Mouse (Mus musculus) inflammation-experienced regulatory T-cells, adult 6 months (primary cell): Measurements from ENCODE around the gene Gas7. TPM values are rescaled to one million over a fixed set of nuclear protein-coding genes. Genes with fewer than 3 reads are reported as not detected.

Experiments used
- ATAC-seq: one replicate; pipeline ENCODE4 v1.8.0; 2017
- polyA plus RNA-seq, 3 experiments: library from polyadenylated mRNA; unstranded; fragments of 100-300 nt; shearing (Covaris generic); gene quantifications; one replicate each; pipeline ENCODE4 v1.2.1; 2017

The Gas7 gene
- polyA plus RNA-seq, 3 experiments from 2014 or later = 0.09 to 12.6 TPM; not detected in 1

DNA sequence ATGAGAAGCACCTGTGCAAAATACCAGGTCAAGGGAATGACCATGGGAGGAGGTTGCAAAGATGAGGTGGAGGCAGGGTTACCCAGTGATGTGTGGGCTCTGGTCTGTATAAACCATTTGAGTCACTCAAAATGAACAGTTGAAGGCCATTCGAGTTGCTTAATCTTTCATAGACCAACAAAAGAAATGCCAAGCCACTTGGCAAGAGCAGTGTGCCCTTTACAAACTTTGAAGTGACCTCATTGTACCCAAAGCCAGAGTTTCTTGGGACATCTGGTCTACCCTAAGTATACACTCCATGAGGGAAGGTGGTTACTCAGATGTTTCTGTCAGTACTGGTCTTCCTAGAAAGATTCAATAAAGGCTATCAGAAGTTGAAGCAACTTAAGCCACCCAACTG, 80.5 kb downstream of the Gas7 start:
- no peak for ATAC-seq

DNA sequence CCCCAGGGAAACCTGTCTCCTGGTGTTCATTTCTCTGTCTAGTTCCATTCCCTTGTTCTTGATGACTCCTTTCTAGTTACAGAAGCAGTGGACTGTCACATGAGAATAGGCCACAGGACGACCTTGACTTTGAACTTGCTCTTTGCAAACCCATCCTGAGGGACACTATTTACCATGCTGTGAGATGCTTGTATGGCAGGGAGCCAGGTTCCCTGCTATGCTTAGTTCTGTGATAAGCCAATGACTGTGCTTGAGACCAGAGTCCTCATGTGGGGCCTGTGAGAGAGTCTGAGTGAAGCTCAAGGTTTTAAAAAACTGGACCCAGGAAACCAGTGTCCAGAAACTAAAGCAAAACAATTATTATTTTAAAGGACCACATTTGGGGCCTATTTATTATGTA, 81.2 kb downstream of the Gas7 start:
- no peak for ATAC-seq

DNA sequence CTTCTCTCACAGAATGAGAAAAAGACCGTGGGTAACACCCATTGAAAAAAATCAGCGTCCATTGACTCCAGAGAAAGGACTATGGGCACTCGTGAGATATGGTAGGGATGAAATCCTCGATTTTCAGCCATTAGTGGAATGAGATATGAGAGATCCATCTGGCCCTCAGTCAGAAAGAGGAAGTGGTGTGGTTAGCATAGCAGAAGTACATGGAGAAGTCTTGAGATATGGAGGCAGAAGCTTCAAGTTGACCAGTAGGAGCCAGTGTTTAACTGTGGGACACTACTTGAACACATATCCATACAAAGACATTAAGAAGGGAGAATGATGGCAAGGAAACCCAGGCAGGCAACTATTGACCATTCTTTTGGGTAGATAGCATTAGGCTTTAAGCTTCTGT, 82.1 kb downstream of the Gas7 start:
- no peak for ATAC-seq

DNA sequence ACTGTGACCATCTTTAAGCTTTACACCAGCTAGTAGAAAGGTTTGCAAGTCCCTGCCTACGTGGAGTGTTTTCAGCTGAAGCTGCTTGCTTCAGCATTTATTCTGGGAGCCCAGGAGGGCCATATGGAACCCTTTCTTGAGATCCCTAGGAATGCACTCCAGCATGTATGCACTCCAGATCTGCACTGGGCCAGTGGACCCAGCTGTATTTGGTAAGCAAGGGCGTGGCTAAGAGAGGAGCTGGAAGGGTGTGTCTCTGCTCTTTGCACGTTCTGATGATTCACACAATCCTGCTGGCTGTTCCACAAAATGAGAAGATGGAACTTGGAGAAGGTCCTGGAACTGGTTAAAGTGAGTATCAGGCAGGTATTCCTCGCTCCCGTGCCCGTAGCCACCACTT, 83.3 kb downstream of the Gas7 start:
- ATAC-seq = no peak

DNA sequence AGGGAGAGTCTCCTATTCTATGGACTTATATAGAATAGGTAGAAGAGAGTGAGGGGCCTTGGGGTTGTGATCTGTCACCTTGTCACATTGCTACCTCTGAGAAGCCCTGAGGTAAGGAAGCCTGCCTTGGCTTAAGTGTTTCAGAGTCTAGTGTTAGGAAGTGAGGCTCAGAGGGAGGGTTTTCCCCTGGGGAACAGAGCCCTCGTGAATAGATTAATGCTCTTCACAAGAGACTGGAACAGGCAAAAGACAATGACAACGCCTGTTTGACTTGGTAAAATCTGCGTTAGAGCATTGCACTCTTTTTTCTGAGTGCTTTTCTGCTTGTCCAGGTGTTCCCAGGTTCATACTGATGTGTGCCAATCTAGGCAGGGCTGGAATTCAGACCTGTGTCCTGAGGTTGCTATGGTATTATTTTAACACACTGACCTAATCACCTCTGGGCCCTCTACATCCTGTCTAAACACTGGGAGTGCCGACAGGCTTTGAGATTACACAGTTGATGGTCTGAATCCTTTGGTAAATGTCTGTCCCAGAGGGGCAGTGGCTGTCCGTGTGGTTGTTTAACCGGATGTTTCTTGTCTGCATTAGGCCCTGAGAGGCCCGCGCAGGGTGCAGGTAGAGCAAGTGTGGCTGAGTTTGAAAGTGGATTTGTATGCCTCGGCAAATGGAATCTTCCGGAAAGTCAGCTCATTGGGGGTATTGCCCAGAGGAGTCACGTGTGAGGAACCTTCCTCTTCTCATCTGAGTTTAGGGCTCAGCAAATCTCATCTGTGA, 89.6 kb downstream of the Gas7 start:
- no peak for ATAC-seq

DNA sequence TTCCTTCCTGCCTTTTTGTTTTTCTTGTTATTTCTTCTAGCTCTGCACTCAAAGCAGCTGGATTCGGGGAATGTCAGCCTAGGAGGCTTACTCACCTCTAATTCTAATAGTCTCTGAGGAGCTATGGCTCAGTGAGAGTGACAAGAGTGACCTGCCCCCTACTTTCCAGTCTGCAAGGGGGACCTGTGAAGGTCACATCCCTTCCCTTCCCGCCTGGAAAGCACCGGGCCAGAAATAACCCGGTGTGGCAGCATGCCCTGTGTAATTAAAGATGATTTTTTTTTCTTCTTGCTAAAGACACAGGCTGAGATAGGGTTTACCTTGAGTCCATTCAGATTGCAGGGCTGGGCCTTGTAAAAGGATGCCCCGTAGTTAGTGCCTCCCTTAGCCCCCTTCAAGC, 91.3 kb downstream of the Gas7 start:
- no peak for ATAC-seq

DNA sequence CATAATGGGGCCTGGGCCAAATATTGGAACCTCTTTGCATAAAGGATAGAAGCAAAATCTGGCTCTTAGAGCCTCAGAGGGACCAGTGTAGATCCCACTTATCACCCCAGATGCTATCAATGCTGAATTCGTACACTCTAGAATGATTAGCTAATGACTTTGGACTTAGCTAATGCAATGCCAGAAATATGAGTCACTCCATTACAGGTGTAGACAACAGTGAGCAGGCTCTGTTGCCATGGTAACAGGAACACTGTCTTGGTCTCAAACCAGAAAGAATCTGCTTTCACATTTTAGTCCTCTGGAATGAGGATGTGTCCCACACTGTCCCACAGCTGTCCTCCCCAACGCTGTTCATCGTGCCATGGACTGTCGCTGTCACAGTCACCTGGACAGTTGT, 94.1 kb downstream of the Gas7 start:
- no peak for ATAC-seq

DNA sequence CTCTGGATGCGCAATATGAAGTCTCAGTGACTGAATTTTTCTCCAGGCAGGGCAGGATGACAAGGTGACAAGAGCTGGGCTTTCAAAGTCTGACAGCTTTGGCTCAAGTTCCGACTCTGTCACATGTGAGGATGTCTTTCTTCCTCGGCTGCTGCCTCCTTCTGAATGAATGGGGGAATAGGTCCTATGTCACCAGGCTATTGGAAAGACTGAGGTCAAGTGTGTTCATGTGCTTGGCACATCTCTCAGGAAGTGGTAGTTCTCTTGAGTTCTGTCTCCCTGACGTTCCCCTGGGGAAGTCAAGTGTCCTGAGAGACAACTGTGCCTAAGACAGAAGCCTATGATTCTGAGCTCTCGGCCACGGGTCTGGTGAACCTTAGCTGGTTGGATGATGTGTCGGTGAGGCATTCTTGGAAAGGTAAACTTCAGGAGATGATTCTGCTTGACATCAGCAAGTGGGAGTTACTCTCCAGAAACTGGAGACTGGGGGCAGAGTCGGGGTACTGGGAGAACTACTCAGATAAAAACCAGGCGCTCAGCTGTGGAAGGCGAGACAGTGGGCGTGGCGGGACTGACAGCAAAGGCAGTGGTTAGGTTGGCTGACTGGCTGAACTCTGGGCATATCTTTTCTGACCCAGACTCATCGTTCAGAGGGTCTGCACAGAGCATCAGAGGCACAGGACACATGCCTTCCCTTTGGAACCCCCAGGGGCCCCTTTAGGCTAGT, 94.7 kb downstream of the Gas7 start:
- no peak for ATAC-seq

DNA sequence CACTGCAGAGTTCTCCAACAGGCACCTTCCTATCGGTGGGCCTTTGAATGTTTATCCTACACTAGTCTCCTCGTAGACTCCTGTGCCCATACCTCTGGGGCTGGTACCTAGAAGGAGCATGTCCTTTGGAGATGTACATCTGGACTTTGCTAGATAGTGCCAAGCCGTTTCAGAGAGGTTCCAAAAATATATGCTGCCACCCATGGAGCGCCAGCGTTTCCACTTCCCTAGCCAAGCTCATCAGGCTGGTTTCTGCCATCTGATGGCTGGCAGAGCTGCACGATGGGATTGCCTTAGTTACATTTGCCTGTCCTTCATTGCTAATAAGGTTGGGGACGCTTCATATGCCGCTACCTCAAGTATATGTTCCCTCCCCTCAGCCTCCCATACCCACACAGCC, 97.2 kb downstream of the Gas7 start:
- no peak for ATAC-seq

DNA sequence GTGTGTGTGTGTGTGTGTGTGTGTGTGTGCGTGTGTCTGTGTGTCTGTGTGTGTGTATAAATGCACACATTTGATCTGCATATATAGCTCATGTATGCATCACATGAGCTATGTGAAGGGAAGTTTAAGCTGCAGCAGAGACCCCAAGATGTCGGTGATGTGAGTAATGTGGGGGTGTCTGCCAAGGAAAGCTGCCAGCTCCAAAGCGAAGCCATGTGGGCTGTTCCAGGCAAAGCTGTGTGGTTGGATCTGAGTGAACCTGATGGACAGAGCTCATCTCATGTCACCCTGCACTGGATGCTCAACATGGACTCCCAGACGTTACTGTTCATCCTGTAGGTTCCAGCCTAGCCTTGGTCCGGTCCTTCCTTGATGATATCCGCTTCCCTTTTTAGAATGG, 99.0 kb downstream of the Gas7 start:
- no peak for ATAC-seq

DNA sequence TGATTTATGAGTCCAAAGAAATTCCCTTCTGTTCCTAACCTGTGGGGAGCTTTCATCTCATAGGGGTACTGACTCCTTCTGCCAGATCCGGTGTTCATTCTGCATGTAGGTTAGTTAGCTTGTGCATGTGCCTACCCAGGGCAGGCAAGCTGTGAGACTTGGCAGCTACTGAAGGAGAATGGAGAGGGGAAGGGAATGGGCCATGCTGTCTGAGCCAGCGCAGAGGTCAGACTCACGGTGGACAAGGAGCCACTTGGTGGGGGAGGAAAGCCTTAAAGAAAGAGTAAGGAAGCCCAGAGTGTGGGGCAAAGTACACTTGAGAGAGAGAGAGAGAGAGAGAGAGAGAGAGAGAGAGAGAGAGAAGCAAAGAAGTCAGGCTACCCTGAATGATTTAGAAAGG, 101.1 kb downstream of the Gas7 start:
- ATAC-seq = no peak

DNA sequence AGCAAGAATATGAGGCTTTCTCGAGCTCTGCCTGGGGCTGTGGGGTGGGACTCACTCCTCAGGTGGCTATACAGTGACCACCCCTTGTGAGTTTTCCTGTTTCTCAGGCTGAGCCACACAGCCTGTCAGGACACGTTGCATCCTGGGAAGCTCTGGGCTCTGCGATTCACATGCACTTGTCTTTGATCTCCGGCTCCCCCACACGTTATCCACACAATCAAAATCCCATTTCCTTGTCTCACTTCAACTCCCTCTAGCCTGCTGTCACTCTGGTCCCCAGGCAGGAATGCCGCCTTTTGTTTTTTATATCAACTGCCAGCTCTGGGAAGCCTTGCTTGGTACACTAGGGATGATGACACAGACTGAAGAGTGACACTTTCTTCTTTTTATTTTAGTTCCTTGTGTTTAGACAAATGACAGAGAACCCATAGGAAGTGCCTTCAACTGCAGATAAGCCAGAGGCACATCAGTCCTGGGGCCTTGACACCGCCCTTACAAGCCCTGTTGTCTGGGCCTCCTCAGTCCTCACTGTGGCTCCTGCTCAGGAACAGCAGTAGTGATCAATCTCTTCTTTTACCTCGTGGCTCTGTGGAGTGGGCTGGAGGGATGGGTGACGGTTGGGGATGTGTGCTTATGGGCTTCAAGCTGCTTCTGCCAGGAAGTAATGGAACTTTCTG, 103.7 kb downstream of the Gas7 start:
- no peak for ATAC-seq

DNA sequence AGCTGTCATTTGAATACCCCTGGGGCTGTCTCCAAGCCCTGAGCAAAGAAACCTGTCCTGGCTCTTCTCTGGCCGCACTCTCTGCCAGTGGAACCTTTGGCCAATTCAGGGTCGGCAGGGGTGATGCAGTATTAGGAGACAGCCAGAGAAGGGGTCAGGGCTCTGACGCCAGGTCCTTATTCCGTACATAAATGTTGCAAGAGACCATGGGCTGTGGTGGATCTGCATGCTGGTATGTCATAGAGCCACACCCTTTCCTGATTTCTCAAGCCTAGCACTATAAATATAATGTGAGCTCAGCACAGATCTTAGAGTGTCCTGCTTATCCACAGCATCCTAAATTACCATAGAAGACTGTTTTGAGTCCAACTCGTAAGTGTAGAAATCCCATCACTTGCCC, 104.3 kb downstream of the Gas7 start:
- no peak for ATAC-seq

DNA sequence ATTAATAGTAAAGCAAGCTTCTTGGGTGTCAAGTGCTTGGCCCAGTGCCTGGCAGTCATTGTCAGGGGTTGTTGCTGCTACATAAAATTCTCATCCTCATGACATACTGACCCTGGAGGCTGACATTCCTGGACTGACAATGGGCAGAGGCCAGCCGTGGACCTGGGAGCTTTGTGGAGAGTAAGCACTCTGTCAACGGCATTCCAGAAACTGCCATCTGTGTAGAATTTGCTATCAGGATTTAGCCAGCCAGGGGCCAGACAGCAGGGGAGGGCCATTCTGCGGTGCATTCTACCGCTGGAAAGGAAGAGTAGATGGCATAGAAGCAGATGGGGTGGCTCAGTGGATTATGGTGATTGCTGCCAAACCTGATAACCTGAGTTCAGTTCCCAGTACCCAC, 106.4 kb downstream of the Gas7 start:
- no peak for ATAC-seq

DNA sequence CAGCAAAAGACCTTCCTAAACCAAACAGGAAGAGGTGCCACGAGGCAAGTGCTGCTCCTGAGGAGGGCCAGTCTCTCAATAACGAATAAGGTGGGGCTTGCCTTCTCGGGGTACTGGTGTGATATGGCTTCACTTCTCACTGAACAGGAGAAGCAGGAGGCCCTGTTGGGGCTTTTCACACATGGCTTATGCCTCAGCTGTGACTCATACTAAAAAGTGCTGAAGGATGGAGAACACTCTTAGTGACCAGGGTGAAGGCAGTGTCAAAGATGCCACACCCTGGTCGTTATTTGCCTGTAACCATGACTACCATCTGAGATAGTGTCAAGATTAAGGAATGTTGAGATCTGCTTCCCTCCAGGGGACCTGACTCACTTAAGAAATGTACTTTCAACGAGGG, 107.9 kb downstream of the Gas7 start:
- no peak for ATAC-seq

DNA sequence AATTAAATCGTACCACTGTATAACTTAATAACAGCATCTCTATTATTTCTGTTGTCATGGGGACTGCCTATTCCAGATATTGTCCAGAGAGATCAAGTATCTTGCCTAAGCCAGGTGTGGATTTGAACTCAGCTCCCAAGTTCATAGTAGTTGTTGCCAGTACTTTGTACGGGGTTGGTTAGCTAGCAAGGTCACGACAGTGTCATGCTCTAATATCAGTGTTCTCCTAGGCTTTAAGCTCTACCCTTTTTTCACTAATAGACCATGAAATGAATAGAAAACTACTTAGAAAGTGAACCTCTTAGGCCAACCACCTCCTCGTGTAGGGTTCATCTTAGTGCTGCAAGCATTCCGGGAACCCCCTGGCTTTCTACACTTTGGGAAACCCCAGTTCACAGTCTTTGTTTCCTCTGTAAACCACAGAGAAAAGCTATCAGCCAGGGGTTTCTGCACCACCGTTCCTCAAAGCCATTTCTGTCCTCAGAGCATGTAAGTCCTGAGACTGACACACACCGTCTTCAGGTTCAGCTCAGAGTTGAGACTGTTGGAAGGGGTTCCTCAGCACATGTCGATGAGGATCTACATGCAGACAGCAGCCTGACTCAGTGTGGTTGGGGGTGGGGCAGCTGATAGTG, 108.9 kb downstream of the Gas7 start:
- ATAC-seq = peak; percentile 61

DNA sequence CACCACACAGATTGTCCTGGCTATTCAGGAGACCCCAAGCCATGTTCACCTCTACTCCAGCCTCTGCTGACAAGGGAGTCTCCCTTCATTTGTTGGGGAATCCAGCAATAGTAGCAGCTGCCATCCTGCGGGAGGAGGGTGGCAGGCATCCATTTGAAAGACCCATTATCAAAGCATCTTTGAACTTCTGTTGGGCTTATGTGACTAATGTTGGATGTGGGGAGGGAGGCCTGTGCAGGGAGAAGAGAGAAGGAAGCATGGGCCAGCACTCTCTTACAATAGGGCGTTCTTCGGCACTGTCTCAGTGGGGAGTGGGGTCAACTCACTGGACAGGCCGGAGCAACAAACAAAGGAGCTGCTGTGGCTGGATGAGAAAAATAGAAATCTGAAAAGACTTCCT, 110.3 kb downstream of the Gas7 start:
- no peak for ATAC-seq

DNA sequence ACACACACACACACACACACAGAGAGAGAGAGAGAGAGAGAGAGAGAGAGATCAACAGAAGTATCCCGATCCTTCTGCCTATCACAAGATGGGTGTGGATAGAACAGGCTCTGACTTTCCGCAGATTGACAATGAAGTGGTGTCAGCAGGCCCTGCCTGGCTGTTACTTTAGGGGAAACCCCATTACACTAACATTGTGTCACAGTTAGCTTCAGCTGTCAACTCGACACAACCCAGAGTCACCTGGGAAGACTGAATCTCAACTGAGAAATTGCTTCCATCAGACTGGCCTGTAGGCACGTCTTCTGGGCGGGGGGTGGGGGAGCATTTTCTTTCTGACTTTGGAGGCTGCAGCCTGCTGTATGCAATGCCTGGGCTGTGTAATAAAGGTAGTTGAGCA, 111.5 kb downstream of the Gas7 start:
- ATAC-seq = no peak

DNA sequence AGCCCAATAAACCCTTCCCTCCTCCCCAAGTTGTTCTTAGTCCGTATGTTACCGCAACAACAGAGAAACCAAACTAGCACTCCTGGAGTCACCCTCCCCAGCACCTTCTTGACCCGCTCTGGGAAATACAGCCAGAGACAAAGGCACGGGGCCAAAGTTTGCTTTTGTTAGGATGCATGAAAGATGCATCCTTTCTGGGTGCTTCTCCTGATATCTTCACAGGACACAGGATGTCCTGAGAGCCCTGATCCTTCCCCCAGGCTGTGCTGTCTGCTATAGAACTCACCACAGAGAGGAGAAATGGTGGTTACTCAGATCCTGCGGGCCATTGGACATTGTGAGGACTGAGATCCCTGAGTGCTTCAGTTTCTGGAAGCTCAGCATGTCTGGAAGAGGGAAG, 111.9 kb downstream of the Gas7 start:
- ATAC-seq = no peak

DNA sequence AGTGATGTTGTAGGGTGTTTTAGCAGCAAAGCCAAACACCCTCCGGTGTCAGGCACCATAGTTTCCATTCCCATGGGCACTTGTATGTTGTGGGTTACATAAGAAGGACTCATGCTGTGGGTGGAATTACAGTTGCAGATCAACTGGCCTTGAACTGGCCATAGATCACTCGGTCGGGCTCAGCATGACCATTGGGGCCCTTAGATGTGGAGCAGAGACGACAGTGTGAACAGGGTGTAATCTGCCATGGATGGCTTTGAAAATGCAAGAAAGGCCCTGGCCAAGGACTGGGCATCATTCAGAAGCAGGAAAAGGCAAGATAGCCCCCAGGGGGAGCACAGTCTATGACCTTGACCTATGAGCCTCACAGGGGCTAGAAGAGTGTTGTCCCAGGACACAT, 112.8 kb downstream of the Gas7 start:
- no peak for ATAC-seq

DNA sequence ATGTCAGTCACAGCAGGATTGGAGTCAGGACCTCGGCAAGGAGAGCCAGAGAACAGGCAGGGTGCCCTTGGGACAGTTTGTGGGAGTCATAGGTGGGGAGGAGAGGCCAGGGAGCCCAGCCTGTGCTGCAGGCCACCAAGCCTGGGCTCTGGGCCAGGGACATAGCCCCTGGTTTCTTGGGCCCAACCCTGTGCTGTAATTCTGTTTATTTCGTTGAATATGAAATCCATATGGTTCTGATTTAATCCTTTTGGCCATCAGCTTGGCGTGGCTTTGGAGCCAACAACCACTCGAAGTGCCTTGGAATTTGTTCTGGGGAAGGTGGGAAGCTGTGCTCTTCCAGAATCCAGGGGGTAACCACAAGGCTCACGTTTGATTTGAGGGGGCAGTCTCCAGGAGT, 113.6 kb downstream of the Gas7 start:
- ATAC-seq = no peak

DNA sequence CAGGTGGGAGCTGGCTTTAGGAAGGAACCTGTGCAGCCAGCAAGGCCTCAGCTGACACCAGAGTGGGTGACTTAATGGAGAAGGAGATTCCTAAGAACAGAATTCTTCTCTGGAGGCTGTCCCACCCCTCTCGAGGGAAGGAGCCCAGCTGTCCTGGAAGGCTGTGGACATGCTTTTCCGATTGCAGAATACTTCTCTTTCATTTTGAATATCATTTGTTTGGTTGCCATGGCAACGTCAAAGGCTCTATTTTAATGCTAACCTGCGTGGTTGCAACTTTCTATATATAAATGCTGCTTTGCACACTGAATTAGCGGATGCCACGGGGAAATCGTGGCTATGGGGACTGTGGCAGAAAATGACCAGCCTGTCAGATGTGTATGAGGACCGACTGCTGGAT, 115.7 kb downstream of the Gas7 start:
- ATAC-seq = no peak

DNA sequence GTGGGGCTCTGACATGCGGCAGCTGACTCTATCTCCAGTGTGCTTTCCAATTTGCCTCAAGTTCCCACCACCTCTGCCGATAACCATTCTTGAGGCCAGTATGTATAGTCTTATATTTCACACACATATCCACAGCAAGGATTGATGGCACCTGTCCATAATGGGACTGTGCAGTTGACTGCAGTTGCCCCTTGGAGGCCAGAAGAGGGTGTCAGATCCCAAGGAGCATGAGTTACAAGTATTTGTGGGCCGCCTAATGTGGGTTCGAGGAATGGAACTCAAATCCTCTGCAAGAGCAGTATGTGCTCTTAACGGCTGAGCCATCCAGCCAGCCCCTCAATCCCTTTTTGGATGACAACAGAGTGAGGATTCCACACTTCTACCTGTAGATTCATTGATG, 119.1 kb downstream of the Gas7 start:
- ATAC-seq = no peak

DNA sequence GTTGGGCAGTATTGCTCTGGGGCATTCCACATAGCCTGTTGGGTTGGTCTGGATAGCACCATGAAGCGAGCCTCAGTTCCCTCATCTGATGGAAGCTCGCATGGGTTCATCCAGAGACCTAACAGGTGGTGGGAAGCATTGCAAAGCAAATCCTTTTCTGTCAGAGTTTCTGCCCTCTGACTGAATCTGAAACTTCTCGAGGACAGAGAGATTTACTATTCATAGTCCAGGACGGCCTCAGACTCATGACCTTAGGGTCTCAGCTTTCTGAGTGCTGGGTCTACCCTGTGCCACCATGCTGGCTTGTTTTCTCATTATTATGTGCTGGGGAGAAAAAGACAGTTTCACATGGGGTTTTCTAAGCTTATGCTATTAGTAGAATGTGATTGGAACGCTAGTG, 122.2 kb downstream of the Gas7 start:
- no peak for ATAC-seq
